Mouse (Mus musculus) neural tube, embryonic 14.5 days (tissue): Measurements from ENCODE around the gene Srebf1. TPM values are rescaled to one million over a fixed set of nuclear protein-coding genes. Genes with fewer than 3 reads are reported as not detected.

Experiments used
- ATAC-seq: fragments of 200-750 bp; cut with Nextera tagmentation; 2 replicates; pipeline ENCODE4 v1.8.0; 2017; ENCODE audit warnings: low read depth, mild to moderate bottlenecking, moderate TSS enrichment, moderate library complexity
- H3K27ac ChIP-seq: fragments of 300-500 bp; sonication (generic); 2 replicates; pipeline ENCODE4 v1.5.1; 2014; ENCODE audit warnings: low read depth, mild to moderate bottlenecking, control low read depth, low read length, moderate library complexity, mixed read lengths
- H3K27me3 ChIP-seq: fragments of 300-500 bp; sonication (generic); 2 replicates; pipeline ENCODE4 v1.6.1; 2014; ENCODE audit warnings: low read length; ENCODE audit not compliant: control insufficient read depth, insufficient read depth
- H3K36me3 ChIP-seq: fragments of 300-500 bp; sonication (generic); 2 replicates; pipeline ENCODE4 v1.6.1; 2014; ENCODE audit warnings: low read length, mixed read lengths; ENCODE audit not compliant: control insufficient read depth, insufficient read depth
- H3K4me1 ChIP-seq: fragments of 300-500 bp; sonication (generic); 2 replicates; pipeline ENCODE4 v1.6.1; 2014; ENCODE audit warnings: low read length; ENCODE audit not compliant: control insufficient read depth, insufficient read depth
- H3K4me2 ChIP-seq: fragments of 300-500 bp; sonication (generic); 2 replicates; pipeline ENCODE4 v1.6.1; 2014; ENCODE audit warnings: mild to moderate bottlenecking, low read depth, low read length, control low read depth
- H3K4me3 ChIP-seq: fragments of 300-500 bp; sonication (generic); 2 replicates; pipeline ENCODE4 v1.5.1; 2014; ENCODE audit warnings: low read depth, low read length, control low read depth, mixed read lengths
- H3K9ac ChIP-seq: fragments of 300-500 bp; sonication (generic); replicated peaks from 2 replicates; pipeline ENCODE4 v1.6.1; 2014; ENCODE audit warnings: low read depth, mild to moderate bottlenecking, control low read depth, low read length, mixed read lengths
- H3K9me3 ChIP-seq: fragments of 300-500 bp; sonication (generic); 2 replicates; pipeline ENCODE4 v1.6.1; 2016; ENCODE audit warnings: low read length; ENCODE audit not compliant: control insufficient read depth
- WGBS: fragments of 180-500 bp; shearing (Covaris S2); extraction: QIAGEN DNeasy Blood & Tissue Kit; methylation state at CpG from one replicate; pipeline ENCODE4 v1.1.7; 2014; 5-methylcytosine and 5-hydroxymethylcytosine counted together
- polyA plus RNA-seq: library from polyadenylated mRNA; unstranded; fragments of >200 nt; fragmentation: Nextera tagmentation; extraction: Ambion mirVana; gene quantifications from 2 replicates; pipeline ENCODE4 v1.2.1, GENCODE M21; 2014

Gene Srebf1
- polyA plus RNA-seq, 1 experiment from 2014 or later: 41.3 TPM

- no peaks in the 10 kb centered on the region for H3K27me3 ChIP-seq
- no peak overlapping the region for H3K4me2 ChIP-seq
- H3K9ac ChIP-seq: no peak overlapping the region
- no peak for ATAC-seq
- no peak overlapping the region for H3K27ac ChIP-seq
- no peaks in the 10 kb centered on the region for H3K36me3 ChIP-seq
- H3K4me1 ChIP-seq: peaks cover 12% of the 10 kb centered on the region
- H3K4me3 ChIP-seq: no peak overlapping the region
- WGBS: 50% methylated on average over 1 of the region's 1 CpGs
- H3K9me3 ChIP-seq: no peaks in the 10 kb centered on the region
These were observed 5.7 kb downstream of the Srebf1 start for GRCm38 (mm10) chr11:60216671-60217070.

DNA sequence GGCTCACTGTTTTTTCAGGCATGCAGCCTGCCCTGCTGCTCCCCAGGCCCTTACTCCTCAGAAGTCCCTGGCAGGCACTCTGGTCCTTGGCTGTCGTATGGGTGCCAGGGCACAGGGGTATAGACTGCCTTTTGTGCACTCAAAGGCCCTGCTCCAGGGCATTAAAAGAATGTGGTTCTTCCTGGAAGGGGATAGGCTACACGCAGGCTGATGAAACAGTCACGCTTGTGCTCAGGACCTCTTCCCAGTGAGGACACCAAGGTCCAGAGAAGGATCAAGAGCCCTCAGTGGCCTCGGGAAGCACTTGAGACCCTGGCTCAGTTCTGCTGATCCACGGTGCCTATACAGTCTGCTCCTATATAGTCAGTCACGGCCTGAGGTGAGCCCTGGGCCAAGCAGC is 9.1 kb downstream of the Srebf1 start:
- no peak overlapping the region for H3K9ac ChIP-seq

GRCm38 (mm10) chr11:60211761-60212160 is 10.6 kb downstream of the Srebf1 start:
- H3K4me1 ChIP-seq: peaks cover 34% of the 10 kb centered on the region

More for the DNA sequence above, 9.1 kb downstream of the Srebf1 start:
- Histone ChIP-seq H3K36me3 (no peaks in the 10 kb centered on the region), H3K4me3 (no peak overlapping the region), H3K4me2 (no peak overlapping the region), H3K27ac (no peak overlapping the region), H3K27me3 (no peaks in the 10 kb centered on the region), H3K9me3 (no peaks in the 10 kb centered on the region), H3K4me1 (peaks cover 20% of the 10 kb centered on the region)
- 75% methylated on average over 6 of the region's 6 CpGs for WGBS
- no peak for ATAC-seq

DNA sequence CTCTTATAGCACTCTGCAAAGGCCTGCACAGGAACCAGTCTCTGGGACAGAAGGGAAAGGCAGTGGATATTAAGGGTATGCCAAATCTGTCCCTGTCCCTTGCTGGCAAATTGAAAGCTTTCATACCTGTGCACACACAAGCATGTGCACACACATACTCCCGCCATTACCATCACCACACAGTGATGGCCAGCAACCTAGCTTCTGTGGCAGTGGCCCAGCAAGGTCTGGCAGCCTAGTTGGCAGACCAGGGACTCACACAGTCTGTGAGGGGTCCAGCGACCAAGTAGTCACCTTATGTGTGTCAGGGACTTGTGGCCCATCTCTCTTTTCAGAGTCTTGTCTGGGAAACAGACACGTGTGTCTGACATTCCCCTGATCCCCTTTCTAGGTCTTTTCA is 11.2 kb downstream of the Srebf1 start:
- H3K4me2 ChIP-seq: no peak overlapping the region; the same call in 1 of the 2 replicates
- H3K4me3 ChIP-seq: no peak overlapping the region
- H3K27ac ChIP-seq: no peak overlapping the region
- H3K36me3 ChIP-seq: 0 out of 2 replicates have a peak, but pooled peaks cover 3% of the 10 kb centered on the region
- ATAC-seq: no peak
- peaks cover 36% of the 10 kb centered on the region for H3K4me1 ChIP-seq
- no peak overlapping the region for H3K9ac ChIP-seq
- no peaks in the 10 kb centered on the region for H3K27me3 ChIP-seq
- H3K9me3 ChIP-seq: no peaks in the 10 kb centered on the region
- WGBS: 70% methylated on average over 3 of the region's 3 CpGs

More at GRCm38 (mm10) chr11:60211761-60212160, 10.6 kb downstream of the Srebf1 start:
- Histone ChIP-seq H3K4me2 (no peak overlapping the region), H3K4me3 (no peak overlapping the region), H3K9me3 (no peaks in the 10 kb centered on the region), H3K36me3 (no peaks in the 10 kb centered on the region), H3K9ac (no peak overlapping the region), H3K27ac (no peak overlapping the region), H3K27me3 (no peaks in the 10 kb centered on the region)
- WGBS: 62% methylated on average over 12 of the region's 12 CpGs
- ATAC-seq: no peak

GRCm38 (mm10) chr11:60210305-60210724 is 12.1 kb downstream of the Srebf1 start:
- peak; percentile 84 for ATAC-seq
- WGBS: 1% methylated on average over 47 of the region's 47 CpGs
- H3K4me1 ChIP-seq: peaks cover 36% of the 10 kb centered on the region

DNA sequence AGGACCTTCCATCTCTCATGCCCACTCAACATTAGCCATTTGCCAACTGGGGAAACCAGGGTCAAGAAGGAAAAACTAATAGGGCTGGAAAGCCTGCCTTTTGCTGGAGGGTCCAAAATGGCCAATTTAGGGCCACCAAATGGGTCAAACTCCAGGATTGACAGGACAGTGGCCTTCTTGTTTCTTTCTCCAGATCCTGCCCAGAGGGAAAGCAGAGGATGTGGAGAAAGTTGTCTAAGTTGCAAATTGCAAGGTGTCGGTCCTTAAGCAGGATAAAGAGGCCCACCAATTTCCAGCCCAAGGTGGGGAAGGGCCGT is 12.5 kb downstream of the Srebf1 start:
- Histone ChIP-seq H3K9ac (peak overlapping the region; percentile 48), H3K27me3 (no peaks in the 10 kb centered on the region), H3K36me3 (peaks cover 11% of the 10 kb centered on the region; the same call in 1 of the 2 replicates), H3K4me1 (peaks cover 36% of the 10 kb centered on the region), H3K9me3 (no peaks in the 10 kb centered on the region), H3K27ac (peak overlapping the region; percentile 86), H3K4me2 (peak overlapping the region; percentile 70), H3K4me3 (peak overlapping the region; percentile 41)
- no peak for ATAC-seq
- 4% methylated on average over 2 of the region's 2 CpGs for WGBS

More at GRCm38 (mm10) chr11:60210305-60210724, 12.1 kb downstream of the Srebf1 start:
- peaks cover 11% of the 10 kb centered on the region; the same call in 1 of the 2 replicates for H3K36me3 ChIP-seq
- H3K4me3 ChIP-seq: peak overlapping the region; percentile 41
- no peaks in the 10 kb centered on the region for H3K9me3 ChIP-seq
- peak overlapping the region; percentile 48 for H3K9ac ChIP-seq
- H3K27ac ChIP-seq: peak overlapping the region; percentile 86
- H3K4me2 ChIP-seq: peak overlapping the region; percentile 70
- H3K27me3 ChIP-seq: no peaks in the 10 kb centered on the region

DNA sequence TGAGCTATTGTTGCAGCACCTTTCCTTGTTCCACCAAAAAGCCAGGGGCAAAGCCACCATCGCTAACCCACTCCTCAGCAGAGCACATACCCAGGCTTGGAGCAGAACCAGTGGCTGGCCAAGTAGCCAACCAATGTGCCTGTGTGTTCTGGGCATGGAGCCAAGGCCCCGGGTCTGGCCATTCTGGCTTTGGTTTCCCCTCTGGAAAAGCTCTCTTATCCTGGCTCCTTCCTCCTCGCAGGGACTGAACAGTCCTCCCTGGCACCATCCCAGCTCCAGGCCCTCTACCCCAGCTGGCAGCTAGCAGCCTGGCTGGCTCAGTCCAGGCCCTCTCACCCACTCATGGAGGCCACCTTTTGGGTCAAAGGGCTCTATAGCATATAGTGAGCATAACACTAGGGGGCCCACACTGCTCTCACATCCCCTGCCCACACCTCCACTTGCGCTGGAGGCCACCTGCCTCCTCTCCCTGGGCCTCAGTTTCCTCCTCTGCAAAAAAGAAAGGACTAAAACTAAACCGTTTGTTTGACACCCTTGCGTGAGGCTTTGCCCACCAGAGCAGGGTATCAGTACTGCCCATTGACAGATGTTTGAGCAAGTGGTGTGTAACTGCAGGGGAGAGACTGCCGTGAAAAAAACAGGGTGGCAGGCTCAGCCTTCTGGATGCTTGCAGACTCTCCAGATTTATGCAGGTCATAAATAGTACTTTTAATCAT is 13.0 kb downstream of the Srebf1 start:
- H3K27ac ChIP-seq: peak overlapping the region; percentile 86
- no peaks in the 10 kb centered on the region for H3K27me3 ChIP-seq
- 24% methylated on average over 7 of the region's 7 CpGs for WGBS
- peak overlapping the region; percentile 70 for H3K4me2 ChIP-seq
- H3K9ac ChIP-seq: peak overlapping the region; percentile 48
- peak overlapping the region; percentile 41 for H3K4me3 ChIP-seq
- peaks cover 11% of the 10 kb centered on the region; the same call in 1 of the 2 replicates for H3K36me3 ChIP-seq
- peaks cover 36% of the 10 kb centered on the region for H3K4me1 ChIP-seq
- peak; percentile 68; the same call in 1 of the 2 replicates for ATAC-seq
- H3K9me3 ChIP-seq: no peaks in the 10 kb centered on the region

DNA sequence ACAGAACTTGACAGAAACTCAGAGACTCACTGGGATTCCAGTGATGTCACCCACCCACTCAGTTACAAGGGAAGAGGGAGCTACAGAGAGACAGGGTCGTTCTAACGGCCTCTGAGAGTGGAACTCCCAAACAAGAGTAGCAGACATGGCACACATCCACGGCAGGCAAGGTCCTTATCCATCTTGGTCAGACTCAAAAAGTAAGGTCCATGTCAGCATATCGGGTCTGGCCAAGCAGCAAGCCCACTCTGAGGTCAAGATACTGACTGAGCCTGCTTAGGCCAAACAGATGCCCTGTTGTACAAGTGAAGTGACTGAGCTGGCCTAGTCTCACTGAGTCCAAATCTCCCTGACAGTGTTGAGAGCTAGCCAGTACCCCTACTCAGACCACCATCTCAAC is 13.7 kb downstream of the Srebf1 start:
- Histone ChIP-seq H3K36me3 (peaks cover 12% of the 10 kb centered on the region), H3K9ac (peak overlapping the region; percentile 41), H3K4me2 (peak overlapping the region; percentile 70), H3K9me3 (no peaks in the 10 kb centered on the region), H3K4me1 (peaks cover 36% of the 10 kb centered on the region), H3K27me3 (no peaks in the 10 kb centered on the region), H3K4me3 (peak overlapping the region; percentile 41; the same call in 1 of the 2 replicates), H3K27ac (peak overlapping the region; percentile 86)
- WGBS: 45% methylated on average over 4 of the region's 4 CpGs
- ATAC-seq: no peak

DNA sequence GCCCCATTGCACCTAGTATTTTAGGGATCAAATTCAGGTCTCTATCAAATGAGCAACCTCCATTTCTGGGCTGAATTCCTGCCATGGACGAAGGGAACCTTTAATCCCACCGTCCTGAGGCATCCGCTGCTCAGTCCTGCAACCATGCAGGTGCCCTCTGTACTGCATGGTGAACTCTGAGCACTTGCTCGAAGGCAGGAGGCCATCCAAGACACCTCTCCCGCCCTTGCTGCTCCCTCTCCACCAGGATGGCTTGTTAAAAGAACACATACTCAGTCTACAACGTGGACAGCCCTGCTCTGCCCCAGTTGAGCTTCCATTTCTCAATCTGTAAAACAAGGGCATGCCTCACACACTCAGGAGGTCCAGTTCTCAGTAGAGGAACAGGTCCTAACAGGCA is 14.2 kb downstream of the Srebf1 start:
- no peaks in the 10 kb centered on the region for H3K9me3 ChIP-seq

More for the DNA sequence above, 14.2 kb downstream of the Srebf1 start:
- Histone ChIP-seq H3K27me3 (no peaks in the 10 kb centered on the region), H3K4me1 (peaks cover 35% of the 10 kb centered on the region), H3K36me3 (peaks cover 17% of the 10 kb centered on the region), H3K9ac (peak overlapping the region; percentile 41), H3K27ac (peak overlapping the region; percentile 86), H3K4me2 (peak overlapping the region; percentile 70), H3K4me3 (peak overlapping the region; percentile 41; the same call in 1 of the 2 replicates)
- ATAC-seq: no peak
- WGBS: 77% methylated on average over 6 of the region's 6 CpGs
